Mouse (Mus musculus): Measurements from ENCODE around the gene Tmem150a.

The Tmem150a gene

GRCm38 (mm10) chr6:72355066-72355911, at the start of gene Tmem150a:
Gene Tmem150a, plus strand, starts transcription at chr6:72355447.
- peak; percentile 47 for DNase-seq (ENCODE audit: low read depth)

GRCm38 (mm10) chr6:72312198-72312597, 43.0 kb upstream of the Tmem150a start:
- DNase-seq (ENCODE audit: low read depth) = no peak

- DNase-seq (ENCODE audit: low read depth) = no peak
Observed at GRCm38 (mm10) chr6:72313124-72313867, 42.0 kb upstream of the Tmem150a start.

GRCm38 (mm10) chr6:72315384-72315783, 39.9 kb upstream of the Tmem150a start:
- DNase-seq (ENCODE audit: low read depth) = no peak

GRCm38 (mm10) chr6:72316044-72316443, 39.2 kb upstream of the Tmem150a start:
- DNase-seq (ENCODE audit: low read depth) = no peak

- DNase-seq (ENCODE audit: low read depth) = no peak
Observed at GRCm38 (mm10) chr6:72318440-72318839, 36.8 kb upstream of the Tmem150a start.

- peak; percentile 26 for DNase-seq (ENCODE audit: low read depth)
Observed at GRCm38 (mm10) chr6:72319019-72319418, 36.2 kb upstream of the Tmem150a start.

GRCm38 (mm10) chr6:72322936-72323335, 32.3 kb upstream of the Tmem150a start:
- DNase-seq (ENCODE audit: low read depth) = no peak

- DNase-seq (ENCODE audit: low read depth) = no peak
Observed at GRCm38 (mm10) chr6:72323786-72324508, 31.3 kb upstream of the Tmem150a start.

- DNase-seq (ENCODE audit: low read depth) = peak; percentile 53
Observed at GRCm38 (mm10) chr6:72326274-72326673, 29.0 kb upstream of the Tmem150a start.

GRCm38 (mm10) chr6:72329019-72329418, 26.2 kb upstream of the Tmem150a start:
- DNase-seq (ENCODE audit: low read depth) = no peak

- DNase-seq (ENCODE audit: low read depth) = no peak
Observed at GRCm38 (mm10) chr6:72330133-72330532, 25.1 kb upstream of the Tmem150a start.

- DNase-seq (ENCODE audit: low read depth) = no peak
Observed at GRCm38 (mm10) chr6:72333111-72333510, 22.1 kb upstream of the Tmem150a start.

- DNase-seq (ENCODE audit: low read depth) = no peak
Observed at GRCm38 (mm10) chr6:72340481-72340880, 14.8 kb upstream of the Tmem150a start.

- DNase-seq (ENCODE audit: low read depth) = no peak
Observed at GRCm38 (mm10) chr6:72344396-72345073, 10.7 kb upstream of the Tmem150a start.

GRCm38 (mm10) chr6:72345074-72345567, 10.1 kb upstream of the Tmem150a start, which contains the start of gene Usp39:
Gene Usp39, minus strand, starts transcription at chr6:72345184.
- DNase-seq (ENCODE audit: low read depth) = peak; percentile 94

GRCm38 (mm10) chr6:72345633-72346032, 9.6 kb upstream of the Tmem150a start:
- DNase-seq (ENCODE audit: low read depth) = no peak

- peak; percentile 34 for DNase-seq (ENCODE audit: low read depth)
Observed at GRCm38 (mm10) chr6:72346261-72346660, 9.0 kb upstream of the Tmem150a start.

- peak; percentile 80 for DNase-seq (ENCODE audit: low read depth)
Observed at GRCm38 (mm10) chr6:72347166-72347941, 7.9 kb upstream of the Tmem150a start, which contains the start of gene 0610030E20Rik. Gene 0610030E20Rik, plus strand, starts transcription at chr6:72347317.

GRCm38 (mm10) chr6:72348411-72348810, 6.8 kb upstream of the Tmem150a start:
- DNase-seq (ENCODE audit: low read depth) = no peak

- DNase-seq (ENCODE audit: low read depth) = no peak
Observed at GRCm38 (mm10) chr6:72350214-72350613, 5.0 kb upstream of the Tmem150a start.
